Mouse (Mus musculus) embryonic fibroblast, embryonic 13.5 days (primary cell): ENCODE data around the gene Gucy2c.

Experiments used
- CTCF ChIP-seq: IDR thresholded peaks from 2 replicates; pipeline ENCODE4 v1.5.1; 2011; ENCODE audit warnings: mild to moderate bottlenecking, control low read depth, low read length, moderate library complexity, borderline replicate concordance; ENCODE audit not compliant: insufficient read depth
- POLR2A ChIP-seq: IDR thresholded peaks from 2 replicates; pipeline ENCODE4 v1.6.1; 2011; ENCODE audit warnings: low read depth, mild to moderate bottlenecking, control low read depth, low read length, moderate library complexity

GRCm38 (mm10) chr6:136714097-136714496, 67.5 kb downstream of the Gucy2c start:
- TF ChIP-seq POLR2A (no peak), CTCF (no peak)
